Mouse (Mus musculus): ENCODE measurements around the gene Utp15.

DNA sequence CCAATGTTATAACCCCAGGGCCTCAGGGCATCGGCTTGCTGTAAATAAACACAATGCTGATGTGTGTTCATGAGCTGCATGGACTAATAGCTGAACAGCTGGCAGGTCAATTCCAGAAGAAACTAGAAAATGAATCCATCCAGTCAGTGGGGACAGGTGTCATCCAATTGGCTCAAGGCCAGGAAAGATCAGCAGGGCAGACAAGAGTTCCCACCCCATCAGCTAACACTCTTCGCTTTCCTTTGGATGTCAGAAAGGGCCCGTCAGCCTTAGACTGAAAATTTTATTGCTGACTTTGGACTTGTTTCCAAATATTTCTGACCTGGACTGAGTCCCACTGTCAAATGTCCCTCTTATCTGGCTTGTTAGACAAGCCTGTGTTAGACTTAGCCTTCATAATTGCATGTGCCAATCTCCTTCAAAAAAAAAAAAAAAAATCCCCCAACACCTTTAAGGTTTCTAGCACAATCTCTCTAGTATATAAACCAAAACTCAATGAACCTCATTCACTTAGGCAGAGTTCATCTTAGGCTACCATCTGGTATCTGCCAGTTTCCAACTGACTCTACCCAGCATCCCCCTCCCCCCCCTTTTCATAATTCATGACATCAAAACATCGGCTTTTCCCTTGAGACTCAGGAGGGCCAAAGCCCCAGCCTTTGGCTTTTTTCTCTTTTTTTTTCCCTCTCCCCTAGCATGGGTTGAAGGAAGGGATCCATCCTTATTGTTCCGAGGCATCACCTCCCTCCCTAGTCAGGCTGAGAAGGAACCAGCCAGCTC, 18.1 kb downstream of the Utp15 start:
- TF ChIP-seq POLR2A (IDR thresholded peaks at IDR 0.05; ENCODE audit: control insufficient read depth, extremely low read depth, insufficient read depth, low read length, poor library complexity) (no peak), CTCF (IDR thresholded peaks at IDR 0.05; ENCODE audit: borderline replicate concordance, control insufficient read depth, extremely low read depth, insufficient read depth, low read length, poor library complexity) (no peak)
